Mouse (Mus musculus) embryonic fibroblast, embryonic 13.5 days (primary cell): ENCODE results near the gene Rlbp1.

Source experiments
- CTCF ChIP-seq: IDR thresholded peaks from 2 replicates; pipeline ENCODE4 v1.5.1; 2011; ENCODE audit warnings: mild to moderate bottlenecking, control low read depth, low read length, moderate library complexity, borderline replicate concordance; ENCODE audit not compliant: insufficient read depth
- POLR2A ChIP-seq: IDR thresholded peaks from 2 replicates; pipeline ENCODE4 v1.6.1; 2011; ENCODE audit warnings: low read depth, mild to moderate bottlenecking, control low read depth, low read length, moderate library complexity

DNA sequence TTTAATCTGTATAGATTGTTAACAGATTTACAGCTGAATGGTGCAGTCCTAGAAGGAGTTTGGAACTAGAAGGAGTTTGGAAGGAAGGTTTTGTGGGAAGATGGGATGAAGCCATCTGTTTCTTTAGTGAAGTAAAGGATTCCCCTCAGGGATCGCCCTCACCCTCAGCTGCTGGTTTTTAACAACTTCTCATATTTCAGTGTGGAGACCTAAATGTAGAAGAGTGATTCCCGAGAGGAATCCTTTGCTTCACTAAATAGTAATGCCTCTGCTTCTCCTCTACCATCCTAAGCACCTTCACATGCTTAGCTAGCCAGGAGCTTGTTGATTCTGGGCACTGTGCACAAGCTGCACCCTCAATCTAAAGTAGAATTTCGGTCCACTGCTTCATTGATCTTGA is 4.6 kb upstream of the Rlbp1 start:
- no peak for TF ChIP-seq POLR2A
- no peak for TF ChIP-seq CTCF
